Mouse (Mus musculus) spleen, adult 2 months (tissue): Measurements from ENCODE around the gene Cd164l2. TPM values are rescaled to one million over a fixed set of nuclear protein-coding genes. Genes with fewer than 3 reads are reported as not detected.

Experiments used
- DNase-seq, 2 experiments: peaks; one replicate each; pipeline versions ENCODE4 v3.0.0 to v3.0.0-alpha.2; 2012 to 2021; ENCODE audit warnings: low spot score in 2 of 2, low read depth in 1 of 2
- H3K27ac ChIP-seq: fragments of 200-500 bp; 2 replicates; pipeline ENCODE4 v1.5.1; 2012; ENCODE audit warnings: low read length, inconsistent platforms; ENCODE audit not compliant: insufficient read depth
- H3K27me3 ChIP-seq: fragments of 200-500 bp; 2 replicates; pipeline ENCODE4 v1.6.1; 2012; ENCODE audit warnings: mild to moderate bottlenecking, moderate library complexity, low read length, inconsistent platforms; ENCODE audit not compliant: control insufficient read depth, insufficient read depth
- H3K36me3 ChIP-seq: fragments of 200-500 bp; 2 replicates; pipeline ENCODE4 v1.6.1; 2012; ENCODE audit warnings: mild to moderate bottlenecking, low read length, inconsistent platforms; ENCODE audit not compliant: control insufficient read depth, insufficient read depth
- H3K4me1 ChIP-seq: fragments of 200-500 bp; 2 replicates; pipeline ENCODE4 v1.6.1; 2011; ENCODE audit warnings: inconsistent platforms; ENCODE audit not compliant: control insufficient read depth, insufficient read depth, insufficient read length
- H3K4me3 ChIP-seq: fragments of 200-500 bp; 2 replicates; pipeline ENCODE4 v1.5.1; 2011; ENCODE audit warnings: mild to moderate bottlenecking, inconsistent platforms; ENCODE audit not compliant: insufficient read depth, insufficient read length; ENCODE audit errors: extremely low read depth
- CTCF ChIP-seq: fragments of 200-500 bp; IDR thresholded peaks from 2 replicates; pipeline ENCODE4 v1.5.1; 2011; ENCODE audit warnings: mild to moderate bottlenecking, inconsistent platforms; ENCODE audit not compliant: insufficient read depth, insufficient read length, insufficient replicate concordance; ENCODE audit errors: extremely low read depth
- POLR2A ChIP-seq: fragments of 200-500 bp; IDR thresholded peaks from 2 replicates; pipeline ENCODE4 v1.6.1; 2011; ENCODE audit warnings: low read depth, low read length, inconsistent platforms
- WGBS: fragments of 180-500 bp; shearing (Covaris S2); methylation state at CpG from one replicate; pipeline ENCODE4 v1.1.7; 2018; 5-methylcytosine and 5-hydroxymethylcytosine counted together
- polyA plus RNA-seq: library from polyadenylated mRNA; depleted of rRNA; stranded (reverse); fragments of >200 nt; gene quantifications from 2 replicates; pipeline ENCODE4 v1.2.3, GENCODE M21; 2012; rRNA removed

Gene Cd164l2
- 0.19 and 0.54 TPM in 2 replicates for polyA plus RNA-seq

- no peak for TF ChIP-seq POLR2A
- no peak for TF ChIP-seq CTCF
- Histone ChIP-seq H3K4me3 (peak within 1 kb of the TSS; percentile 46), H3K27ac (no peak within 1 kb of the TSS), H3K4me1 (0 out of 2 replicates have a peak, but pooled peaks cover 4% of the 10 kb centered on the region), H3K27me3 (peaks cover 6% of the 10 kb centered on the region), H3K36me3 (no peaks in the 10 kb centered on the region)
- DNase-seq, result no peak
- WGBS, result 7% methylated on average over 52 of the region's 52 CpGs
These were observed at the start of gene Cd164l2, which contains the start of gene Gpr3 for GRCm38 (mm10) chr4:133211751-133212561. Gene Cd164l2 (plus strand): TSS chr4:133212131. Gene Gpr3 (minus strand): TSS chr4:133212536.

GRCm38 (mm10) chr4:133162196-133162595, 49.7 kb upstream of the Cd164l2 start:
- Histone ChIP-seq H3K4me3 (no peak overlapping the region), H3K27ac (peak overlapping the region; percentile 8; the same call in 1 of the 2 replicates), H3K27me3 (no peaks in the 10 kb centered on the region), H3K36me3 (peaks cover 7% of the 10 kb centered on the region; the same call in 1 of the 2 replicates), H3K4me1 (peaks cover 26% of the 10 kb centered on the region)
- 37% methylated on average over 6 of the region's 6 CpGs for WGBS
- DNase-seq, result peak in 1 of 2 experiments; percentile 50
- TF ChIP-seq CTCF (no peak), POLR2A (no peak)

- Histone ChIP-seq H3K36me3 (peaks cover 5% of the 10 kb centered on the region; the same call in 1 of the 2 replicates), H3K4me1 (peaks cover 17% of the 10 kb centered on the region), H3K27ac (peak overlapping the region; percentile 19), H3K27me3 (no peaks in the 10 kb centered on the region), H3K4me3 (no peak overlapping the region)
- 89% methylated on average over 9 of the region's 9 CpGs for WGBS
- DNase-seq, result no peak
- TF ChIP-seq CTCF, result no peak
- TF ChIP-seq POLR2A, result no peak
These were observed 45.2 kb upstream of the Cd164l2 start for GRCm38 (mm10) chr4:133166773-133167172.

- 12% methylated on average over 10 of the region's 10 CpGs for WGBS
- Histone ChIP-seq H3K4me1 (peaks cover 33% of the 10 kb centered on the region), H3K36me3 (0 out of 2 replicates have a peak, but pooled peaks cover 1% of the 10 kb centered on the region), H3K27me3 (no peaks in the 10 kb centered on the region), H3K27ac (peak overlapping the region; percentile 96), H3K4me3 (peak overlapping the region; percentile 41)
- TF ChIP-seq CTCF, result no peak
- TF ChIP-seq POLR2A, result peak; percentile 3; the same call in 1 of the 2 replicates
- DNase-seq, result peak in 1 of 2 experiments; percentile 61
These were observed 42.5 kb upstream of the Cd164l2 start for GRCm38 (mm10) chr4:133169237-133170055.

- 0 out of 2 replicates have a peak, but pooled peaks cover 1% of the 10 kb centered on the region for H3K36me3 ChIP-seq
- no peak overlapping the region for H3K4me3 ChIP-seq
- H3K4me1 ChIP-seq, result peaks cover 30% of the 10 kb centered on the region
- WGBS, result 2% methylated on average over 3 of the region's 3 CpGs
- DNase-seq, result peak; percentile 66 to 68
- TF ChIP-seq CTCF (no peak), POLR2A (no peak)
- H3K27me3 ChIP-seq, result no peaks in the 10 kb centered on the region
- peak overlapping the region; percentile 96 for H3K27ac ChIP-seq
These were observed 41.8 kb upstream of the Cd164l2 start for GRCm38 (mm10) chr4:133170056-133170524.

GRCm38 (mm10) chr4:133170616-133171015, 41.3 kb upstream of the Cd164l2 start:
- TF ChIP-seq POLR2A, result no peak
- no peak for TF ChIP-seq CTCF
- Histone ChIP-seq H3K4me1 (peaks cover 33% of the 10 kb centered on the region), H3K4me3 (no peak overlapping the region), H3K36me3 (0 out of 2 replicates have a peak, but pooled peaks cover 1% of the 10 kb centered on the region), H3K27me3 (no peaks in the 10 kb centered on the region), H3K27ac (peak overlapping the region; percentile 96)
- no peak for DNase-seq
